Mouse (Mus musculus) hindlimb bud, embryonic 11.5 days (tissue): Measurements from ENCODE around the gene Kcnip4.

Experiments used
- DNase-seq: peaks from one replicate; pipeline ENCODE4 v3.0.0-alpha.2; 2012; ENCODE audit warnings: low read depth, low spot score; ENCODE audit errors: extremely low spot score

Kcnip4 gene

GRCm38 (mm10) chr5:49368636-49369423 lies 155.9 kb downstream of the Kcnip4 start:
- DNase-seq, result peak; percentile 50

- DNase-seq, result no peak
These were observed 168.3 kb downstream of the Kcnip4 start for GRCm38 (mm10) chr5:49356381-49356780.

GRCm38 (mm10) chr5:49352061-49352460 lies 172.6 kb downstream of the Kcnip4 start:
- no peak for DNase-seq

GRCm38 (mm10) chr5:49350126-49350909 lies 174.4 kb downstream of the Kcnip4 start:
- no peak for DNase-seq

GRCm38 (mm10) chr5:49349541-49349940 lies 175.2 kb downstream of the Kcnip4 start:
- no peak for DNase-seq

GRCm38 (mm10) chr5:49348511-49348910 lies 176.2 kb downstream of the Kcnip4 start:
- DNase-seq, result no peak

- no peak for DNase-seq
These were observed 180.1 kb downstream of the Kcnip4 start for GRCm38 (mm10) chr5:49344606-49345005.

GRCm38 (mm10) chr5:49337164-49337563 lies 187.5 kb downstream of the Kcnip4 start:
- no peak for DNase-seq

GRCm38 (mm10) chr5:49333063-49333462 lies 191.6 kb downstream of the Kcnip4 start:
- DNase-seq, result no peak

GRCm38 (mm10) chr5:49329023-49329422 lies 195.7 kb downstream of the Kcnip4 start:
- no peak for DNase-seq

- DNase-seq, result no peak
These were observed 206.0 kb downstream of the Kcnip4 start for GRCm38 (mm10) chr5:49318661-49319060.

- no peak for DNase-seq
These were observed 206.8 kb downstream of the Kcnip4 start for GRCm38 (mm10) chr5:49317869-49318268.

- no peak for DNase-seq
These were observed 217.9 kb downstream of the Kcnip4 start for GRCm38 (mm10) chr5:49306796-49307195.

- no peak for DNase-seq
These were observed 219.4 kb downstream of the Kcnip4 start for GRCm38 (mm10) chr5:49305321-49305720.

- no peak for DNase-seq
These were observed 226.1 kb downstream of the Kcnip4 start for GRCm38 (mm10) chr5:49298654-49299053.

GRCm38 (mm10) chr5:49292421-49292820 lies 232.3 kb downstream of the Kcnip4 start:
- no peak for DNase-seq

- no peak for DNase-seq
These were observed 232.9 kb downstream of the Kcnip4 start for GRCm38 (mm10) chr5:49291801-49292200.

- DNase-seq, result no peak
These were observed 239.1 kb downstream of the Kcnip4 start for GRCm38 (mm10) chr5:49285455-49286135.

- no peak for DNase-seq
These were observed 239.9 kb downstream of the Kcnip4 start for GRCm38 (mm10) chr5:49284776-49285175.

GRCm38 (mm10) chr5:49283403-49283802 lies 241.3 kb downstream of the Kcnip4 start:
- DNase-seq, result no peak

GRCm38 (mm10) chr5:49271864-49272263 lies 252.8 kb downstream of the Kcnip4 start:
- no peak for DNase-seq

GRCm38 (mm10) chr5:49268807-49269206 lies 255.9 kb downstream of the Kcnip4 start:
- no peak for DNase-seq
